Mouse (Mus musculus) limb, embryonic 15.5 days (tissue): ENCODE data around the gene Hdac7. TPM values are rescaled to one million over a fixed set of nuclear protein-coding genes. Genes with fewer than 3 reads are reported as not detected.

Experiments used
- ATAC-seq: fragments of 200-750 bp; cut with Nextera tagmentation; 2 replicates; pipeline ENCODE4 v1.8.0; 2017; ENCODE audit warnings: low read depth, moderate TSS enrichment; ENCODE audit not compliant: insufficient number of reproducible peaks, low FRiP score, low TSS enrichment
- H3K27ac ChIP-seq: fragments of 300-500 bp; sonication (generic); 2 replicates; pipeline ENCODE4 v1.5.1; 2015; ENCODE audit warnings: moderate library complexity, mild to moderate bottlenecking, inconsistent platforms
- H3K27me3 ChIP-seq: fragments of 300-500 bp; sonication (generic); 2 replicates; pipeline ENCODE4 v1.6.1; 2015; ENCODE audit warnings: inconsistent platforms
- H3K36me3 ChIP-seq: fragments of 300-500 bp; sonication (generic); 2 replicates; pipeline ENCODE4 v1.6.1; 2015; ENCODE audit warnings: inconsistent platforms
- H3K4me1 ChIP-seq: fragments of 300-500 bp; sonication (generic); 2 replicates; pipeline ENCODE4 v1.6.1; 2015; ENCODE audit warnings: inconsistent platforms
- H3K4me2 ChIP-seq: fragments of 300-500 bp; sonication (generic); 2 replicates; pipeline ENCODE4 v1.6.1; 2015; ENCODE audit warnings: mild to moderate bottlenecking, inconsistent platforms
- H3K4me3 ChIP-seq: fragments of 300-500 bp; sonication (generic); 2 replicates; pipeline ENCODE4 v1.5.1; 2015; ENCODE audit warnings: mild to moderate bottlenecking, inconsistent platforms
- H3K9ac ChIP-seq: fragments of 300-500 bp; sonication (generic); 2 replicates; pipeline ENCODE4 v1.6.1; 2015; ENCODE audit warnings: inconsistent platforms
- H3K9me3 ChIP-seq: fragments of 300-500 bp; sonication (generic); 2 replicates; pipeline ENCODE4 v1.6.1; 2016; ENCODE audit warnings: inconsistent platforms
- WGBS: fragments of 180-500 bp; shearing (Covaris S2); methylation state at CpG from one replicate; pipeline ENCODE4 v1.1.7; 2015; 5-methylcytosine and 5-hydroxymethylcytosine counted together
- polyA plus RNA-seq: library from polyadenylated mRNA; unstranded; fragments of >200 nt; fragmentation: Nextera tagmentation; extraction: Ambion mirVana; gene quantifications from 2 replicates; pipeline ENCODE4 v1.2.1, GENCODE M21; 2015

Gene Hdac7
- polyA plus RNA-seq, 1 experiment from 2014 or later, result 34.1 TPM

DNA sequence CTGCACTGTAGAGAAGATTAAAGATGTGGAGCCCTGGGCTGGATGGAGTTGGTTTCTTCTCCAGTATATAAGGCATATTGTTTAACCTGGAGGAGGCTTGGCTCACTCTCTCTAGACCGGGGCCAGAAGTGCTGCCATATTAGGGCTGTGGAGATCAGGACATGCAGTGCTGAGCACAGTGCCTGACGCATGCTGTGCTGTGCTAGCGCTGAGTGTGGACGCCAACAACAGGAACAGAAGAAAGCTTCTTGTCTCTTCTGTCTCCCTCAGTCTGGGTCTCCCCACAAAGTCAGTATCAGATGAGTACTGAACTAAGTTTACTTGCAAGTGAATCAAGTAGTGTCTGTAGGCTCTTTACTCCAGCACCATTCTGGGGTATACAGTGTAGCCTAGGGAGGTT, 4.8 kb downstream of the Hdac7 start:
- 82% methylated on average over 4 of the region's 4 CpGs for WGBS
- ATAC-seq, result no peak

DNA sequence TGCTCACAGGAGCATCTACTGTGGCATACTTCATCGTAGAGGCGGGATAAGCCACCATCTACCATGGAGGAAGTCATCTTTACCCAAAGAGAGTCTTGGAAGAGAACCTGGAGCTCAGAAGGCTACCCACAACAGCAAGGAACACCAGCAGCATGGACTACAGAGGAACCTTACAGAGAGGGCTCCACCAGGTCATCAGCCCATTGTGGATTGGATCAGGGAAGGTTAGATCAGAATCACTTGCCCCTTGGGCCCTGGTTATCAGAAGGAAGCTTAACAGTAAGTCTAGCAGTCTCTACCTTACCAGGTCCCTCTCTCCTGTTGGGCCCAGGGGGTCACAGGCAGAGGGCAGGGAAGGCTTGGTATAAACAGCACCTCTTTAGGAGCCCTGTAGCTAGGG, 5.3 kb downstream of the Hdac7 start:
- no peak for ATAC-seq
- 96% methylated on average over 2 of the region's 2 CpGs for WGBS

More for the DNA sequence above, 4.8 kb downstream of the Hdac7 start:
- no peaks in the 10 kb centered on the region for H3K27me3 ChIP-seq
- no peak overlapping the region for H3K9ac ChIP-seq
- H3K4me2 ChIP-seq, result no peak overlapping the region
- H3K27ac ChIP-seq, result peak overlapping the region; percentile 71
- peaks cover 47% of the 10 kb centered on the region for H3K4me1 ChIP-seq
- H3K4me3 ChIP-seq, result no peak overlapping the region
- no peaks in the 10 kb centered on the region for H3K36me3 ChIP-seq
- H3K9me3 ChIP-seq, result no peaks in the 10 kb centered on the region

DNA sequence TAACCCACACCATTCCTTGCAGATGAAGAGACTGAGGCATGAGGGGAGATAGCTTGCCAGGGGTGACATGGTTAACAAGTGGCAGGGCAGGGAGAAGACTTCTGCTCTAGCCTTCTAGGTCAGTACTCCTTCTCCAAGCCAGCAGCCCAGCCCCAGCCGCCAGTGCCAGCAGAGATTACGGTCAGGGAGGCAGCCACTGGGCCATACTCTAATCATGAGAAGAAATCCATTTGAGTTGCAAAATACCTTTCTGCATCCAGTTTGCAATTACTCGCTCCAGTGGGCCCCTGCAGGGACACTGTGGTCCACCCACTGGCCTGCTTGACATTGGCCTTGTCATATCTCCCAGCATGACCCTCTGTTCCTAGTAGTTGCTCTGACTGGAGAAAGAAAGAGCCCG, 5.9 kb downstream of the Hdac7 start:
- peak overlapping the region; percentile 74; the same call in 1 of the 2 replicates for H3K27ac ChIP-seq
- no peaks in the 10 kb centered on the region for H3K27me3 ChIP-seq
- H3K4me1 ChIP-seq, result peaks cover 47% of the 10 kb centered on the region
- H3K4me3 ChIP-seq, result no peak overlapping the region
- WGBS, result 70% methylated on average over 4 of the region's 4 CpGs
- no peaks in the 10 kb centered on the region for H3K36me3 ChIP-seq
- H3K4me2 ChIP-seq, result no peak overlapping the region
- H3K9ac ChIP-seq, result no peak overlapping the region
- H3K9me3 ChIP-seq, result no peaks in the 10 kb centered on the region
- ATAC-seq, result no peak

More for the DNA sequence above, 5.3 kb downstream of the Hdac7 start:
- Histone ChIP-seq H3K4me2 (no peak overlapping the region), H3K36me3 (no peaks in the 10 kb centered on the region), H3K27ac (peak overlapping the region; percentile 71), H3K4me1 (peaks cover 47% of the 10 kb centered on the region), H3K27me3 (no peaks in the 10 kb centered on the region), H3K9me3 (no peaks in the 10 kb centered on the region), H3K9ac (no peak overlapping the region), H3K4me3 (no peak overlapping the region)

DNA sequence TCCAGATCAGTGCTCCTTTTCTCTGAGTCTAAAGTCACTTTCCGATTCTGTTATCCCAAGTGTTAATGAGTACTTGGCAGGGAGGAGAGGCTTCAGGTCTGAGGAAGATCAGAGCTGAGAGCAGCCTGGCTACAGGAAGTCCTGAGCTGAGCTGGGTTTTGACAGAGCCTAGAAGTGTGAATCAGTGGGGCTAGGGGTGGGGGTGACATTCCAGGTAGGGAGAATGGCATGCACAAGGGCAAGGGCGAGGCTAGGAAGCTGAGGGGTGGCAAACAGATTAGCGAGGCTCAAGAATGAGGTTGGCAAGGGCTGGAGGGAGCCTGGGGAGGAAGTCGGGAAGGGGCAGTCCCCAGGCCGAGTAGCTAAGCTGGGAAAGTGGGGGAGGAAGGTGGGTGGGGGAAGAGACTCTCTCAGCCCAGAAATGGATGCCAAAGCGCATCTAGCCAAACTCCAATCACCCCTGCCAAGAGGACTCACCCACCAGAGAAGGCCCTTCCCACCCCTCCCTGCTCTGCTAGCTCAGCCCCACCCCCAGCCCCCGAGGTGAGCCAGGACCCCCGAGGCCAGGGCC, 6.7 kb downstream of the Hdac7 start:
- no peaks in the 10 kb centered on the region for H3K9me3 ChIP-seq
- H3K4me1 ChIP-seq, result peaks cover 49% of the 10 kb centered on the region
- H3K9ac ChIP-seq, result no peak overlapping the region
- ATAC-seq, result no peak
- no peaks in the 10 kb centered on the region for H3K36me3 ChIP-seq
- peak overlapping the region; percentile 74 for H3K27ac ChIP-seq
- no peaks in the 10 kb centered on the region for H3K27me3 ChIP-seq
- no peak overlapping the region for H3K4me3 ChIP-seq
- WGBS, result 11% methylated on average over 8 of the region's 8 CpGs
- H3K4me2 ChIP-seq, result 0 out of 2 replicates have a peak overlapping the region, but pooled peaks have one; percentile 10

DNA sequence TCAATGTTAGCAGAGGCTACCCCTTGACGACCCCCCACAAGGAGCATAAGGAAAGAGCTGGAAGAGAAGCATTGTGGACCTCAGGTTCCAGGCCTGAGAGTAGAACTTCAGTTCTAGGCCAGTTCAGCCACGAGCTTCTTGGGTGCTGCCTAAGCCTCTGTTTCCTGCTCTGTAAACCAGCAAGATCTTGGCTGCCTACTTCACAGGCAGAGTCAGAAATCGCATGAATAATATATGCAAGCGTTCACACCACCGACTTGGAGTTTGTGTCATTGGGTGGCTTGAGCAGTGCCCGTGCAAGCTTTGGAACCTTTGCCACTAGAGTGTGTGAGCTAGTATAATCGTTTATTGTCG, 7.4 kb downstream of the Hdac7 start:
- ATAC-seq, result no peak
- no peak overlapping the region for H3K9ac ChIP-seq
- H3K27me3 ChIP-seq, result no peaks in the 10 kb centered on the region
- no peaks in the 10 kb centered on the region for H3K9me3 ChIP-seq
- H3K36me3 ChIP-seq, result no peaks in the 10 kb centered on the region
- H3K27ac ChIP-seq, result peak overlapping the region; percentile 38; the same call in 1 of the 2 replicates
- H3K4me3 ChIP-seq, result no peak overlapping the region
- H3K4me1 ChIP-seq, result peaks cover 56% of the 10 kb centered on the region
- H3K4me2 ChIP-seq, result no peak overlapping the region
- 59% methylated on average over 8 of the region's 8 CpGs for WGBS

DNA sequence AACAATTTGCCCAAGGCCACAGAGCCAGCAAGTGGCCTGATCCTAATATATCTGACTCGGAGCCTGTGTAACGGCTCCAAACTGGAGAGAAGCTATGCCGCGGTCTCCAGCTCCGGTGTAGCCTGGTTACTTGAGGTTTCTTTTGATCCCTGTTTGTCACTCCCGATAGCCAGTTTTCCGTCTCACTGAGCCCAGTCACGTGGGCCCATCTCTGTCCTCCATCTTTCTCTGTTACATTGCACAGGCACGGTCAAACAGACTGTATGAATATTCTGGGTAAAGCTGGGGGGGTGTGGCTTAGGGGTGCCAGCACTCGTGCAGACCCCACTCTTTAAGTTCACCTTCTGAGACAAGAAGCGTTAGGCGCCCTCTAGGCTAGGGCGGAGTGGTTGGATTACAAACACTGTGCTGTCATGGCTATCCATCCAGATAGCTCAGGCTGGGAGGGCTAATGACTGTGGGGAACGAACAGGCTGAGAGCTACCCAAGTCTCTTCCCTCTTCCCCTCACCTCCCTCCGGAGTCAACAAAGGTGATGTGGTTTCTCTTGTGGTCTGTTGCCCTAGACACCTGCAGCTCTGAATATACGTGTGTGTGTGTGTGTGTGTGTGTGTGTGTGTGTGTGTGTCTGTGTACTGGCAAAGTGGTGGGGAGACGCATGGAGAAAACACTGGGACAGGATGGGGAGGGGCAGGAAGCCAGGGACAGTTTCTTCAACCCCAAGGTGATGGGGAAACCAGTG, 8.0 kb downstream of the Hdac7 start:
- Histone ChIP-seq H3K36me3 (no peaks in the 10 kb centered on the region), H3K4me2 (no peak overlapping the region), H3K9me3 (no peaks in the 10 kb centered on the region), H3K27me3 (no peaks in the 10 kb centered on the region), H3K9ac (no peak overlapping the region), H3K4me3 (no peak overlapping the region), H3K27ac (peak overlapping the region; percentile 38; the same call in 1 of the 2 replicates), H3K4me1 (peaks cover 58% of the 10 kb centered on the region)
- WGBS, result 51% methylated on average over 17 of the region's 17 CpGs
- no peak for ATAC-seq

DNA sequence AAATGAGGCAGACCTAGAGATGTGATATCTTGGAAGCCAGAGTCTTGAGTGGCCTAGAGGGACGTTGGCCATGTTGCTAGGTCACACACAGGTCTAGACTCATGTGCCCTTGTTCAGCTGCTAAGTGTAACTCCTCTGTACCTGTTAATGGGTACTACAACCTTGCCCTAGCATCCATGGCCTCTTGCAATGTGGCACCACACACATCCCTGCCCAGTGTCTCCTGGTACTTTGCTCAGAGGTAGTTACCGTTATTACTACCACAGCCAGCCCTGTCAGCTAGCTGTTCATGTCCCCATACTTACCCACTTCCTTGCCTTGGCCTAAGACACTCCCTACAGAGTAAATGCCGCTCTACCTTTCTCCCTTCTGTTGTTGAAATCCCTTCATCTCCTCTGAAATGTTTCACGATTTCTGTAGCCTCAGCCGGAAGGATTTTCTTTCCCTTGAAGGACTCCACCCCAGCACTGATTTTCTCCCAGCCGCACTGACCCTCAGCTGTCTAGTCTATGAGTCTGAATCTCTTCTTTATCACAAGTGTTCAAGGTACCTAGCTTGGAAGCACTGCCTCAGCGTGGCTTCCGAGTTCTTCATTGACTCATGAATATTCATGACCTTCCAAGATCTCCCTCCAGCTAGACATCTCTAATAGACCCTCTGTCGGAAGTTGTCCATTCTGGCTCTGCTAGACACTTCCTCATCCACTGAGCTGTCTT, 11.4 kb downstream of the Hdac7 start:
- Histone ChIP-seq H3K4me3 (no peak overlapping the region), H3K27ac (peak overlapping the region; percentile 98), H3K9ac (no peak overlapping the region), H3K4me1 (peaks cover 61% of the 10 kb centered on the region), H3K4me2 (no peak overlapping the region), H3K27me3 (no peaks in the 10 kb centered on the region), H3K36me3 (no peaks in the 10 kb centered on the region), H3K9me3 (no peaks in the 10 kb centered on the region)
- ATAC-seq, result no peak
- WGBS, result 70% methylated on average over 9 of the region's 9 CpGs

DNA sequence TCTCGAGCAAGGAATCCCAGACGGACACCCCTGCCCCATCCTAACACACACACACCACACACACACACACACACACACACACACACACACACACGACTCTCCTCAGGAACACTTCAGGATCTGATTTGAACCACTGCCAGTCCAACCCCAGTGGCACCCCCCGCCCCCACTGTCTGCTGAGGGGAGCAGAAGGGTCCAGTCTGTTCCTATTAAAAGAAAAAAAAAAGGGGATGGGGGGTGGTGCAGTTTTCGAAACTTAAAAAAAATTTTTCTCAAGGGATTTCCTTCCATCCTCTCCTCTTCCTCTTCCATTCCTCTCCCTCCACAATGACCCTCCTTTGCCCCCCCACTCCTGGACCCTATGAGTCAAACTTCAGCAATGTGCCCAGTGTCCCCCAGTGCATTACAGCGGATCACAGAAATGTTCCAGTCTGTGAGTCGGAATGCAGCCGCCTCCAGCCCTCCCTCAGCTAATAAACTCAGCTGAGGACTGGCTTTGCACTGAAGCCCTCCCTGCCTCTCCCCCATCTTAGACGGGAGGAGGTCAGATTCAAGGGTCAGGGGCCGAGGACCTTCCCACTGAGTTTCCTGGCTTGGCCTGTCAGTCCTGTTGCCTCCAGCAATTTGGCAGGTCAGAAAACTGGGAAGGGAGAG, 12.2 kb downstream of the Hdac7 start:
- Histone ChIP-seq H3K27ac (peak overlapping the region; percentile 98), H3K4me3 (peak overlapping the region; percentile 80), H3K36me3 (no peaks in the 10 kb centered on the region), H3K9me3 (no peaks in the 10 kb centered on the region), H3K4me2 (peak overlapping the region; percentile 75), H3K9ac (peak overlapping the region; percentile 92), H3K4me1 (peaks cover 58% of the 10 kb centered on the region), H3K27me3 (no peaks in the 10 kb centered on the region)
- WGBS, result 6% methylated on average over 10 of the region's 10 CpGs
- no peak for ATAC-seq

DNA sequence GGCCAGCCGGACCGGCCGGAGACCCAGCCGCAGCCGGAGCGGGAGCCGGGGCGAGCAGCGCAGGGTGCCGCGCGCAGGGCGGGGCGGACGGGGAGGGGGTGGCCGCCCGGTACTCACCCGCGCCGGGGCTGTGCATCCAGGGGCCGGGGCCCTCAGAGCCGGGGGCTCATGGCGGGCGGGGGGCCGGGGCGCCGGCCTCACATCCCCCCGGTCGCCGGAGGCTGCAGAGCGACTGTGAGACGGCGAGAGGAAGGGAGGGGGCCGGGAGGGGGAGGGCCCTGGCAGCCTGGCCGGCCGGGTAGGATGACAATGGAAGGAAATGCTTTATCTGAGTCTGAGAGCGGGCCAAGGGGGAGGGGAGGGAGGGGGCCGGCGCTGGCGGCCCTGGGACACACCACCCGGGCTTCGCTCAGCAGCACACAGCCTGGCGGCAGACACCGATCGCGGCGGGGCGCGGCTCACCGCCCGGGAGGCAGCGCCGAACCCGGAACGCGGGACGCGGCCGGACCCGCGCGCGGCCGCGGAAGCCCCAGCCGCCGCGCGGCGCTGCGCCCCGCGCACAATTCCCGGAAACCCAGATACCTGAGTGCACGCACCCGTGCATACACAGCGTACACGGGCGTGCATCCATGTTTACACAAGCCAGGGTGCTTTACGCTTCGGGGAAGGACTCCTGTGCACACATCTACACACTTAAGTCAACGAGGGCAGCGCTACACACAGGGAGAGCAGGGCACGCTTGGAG, 12.9 kb downstream of the Hdac7 start:
- Histone ChIP-seq H3K4me2 (peak overlapping the region; percentile 75), H3K27ac (peak overlapping the region; percentile 98), H3K9ac (peak overlapping the region; percentile 92), H3K27me3 (no peaks in the 10 kb centered on the region), H3K36me3 (0 out of 2 replicates have a peak, but pooled peaks cover under 1% of the 10 kb centered on the region), H3K9me3 (no peaks in the 10 kb centered on the region), H3K4me3 (peak overlapping the region; percentile 80), H3K4me1 (peaks cover 57% of the 10 kb centered on the region)
- 1% methylated on average over 74 of the region's 84 CpGs for WGBS
- peak; percentile 78 for ATAC-seq

DNA sequence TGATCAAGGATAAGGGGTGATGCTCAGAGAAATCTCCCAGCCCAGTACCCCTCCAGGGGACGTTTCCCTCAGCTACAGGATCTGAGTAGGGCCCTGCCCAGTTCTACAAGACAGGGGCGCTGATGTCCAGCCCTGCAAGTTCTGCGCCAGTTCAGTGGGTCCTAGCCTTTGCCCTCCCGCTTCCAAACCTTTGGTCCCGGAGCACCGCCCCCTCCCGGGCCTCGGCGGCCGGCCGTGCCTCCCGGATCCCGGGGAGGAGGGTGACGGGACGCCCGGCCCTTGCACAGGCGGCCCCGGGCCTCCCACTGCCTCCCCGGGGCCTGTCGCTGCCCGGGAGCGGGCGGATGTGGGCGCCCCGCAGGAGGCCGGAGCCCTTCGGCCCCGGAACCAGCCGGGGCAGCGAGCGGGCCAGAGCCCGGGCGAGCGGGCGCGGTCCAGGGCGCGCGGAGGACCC, 13.5 kb downstream of the Hdac7 start:
- whole genome bisulfite sequencing, result 0% methylated on average over 35 of the region's 39 CpGs
- ATAC-seq, result 0 out of 2 replicates have a peak, but pooled peaks have one; percentile 6
- Histone ChIP-seq H3K27ac (peak overlapping the region; percentile 98), H3K9me3 (no peaks in the 10 kb centered on the region), H3K9ac (peak overlapping the region; percentile 92), H3K4me2 (peak overlapping the region; percentile 75), H3K36me3 (0 out of 2 replicates have a peak, but pooled peaks cover 2% of the 10 kb centered on the region), H3K27me3 (no peaks in the 10 kb centered on the region), H3K4me3 (peak overlapping the region; percentile 80), H3K4me1 (peaks cover 58% of the 10 kb centered on the region)

DNA sequence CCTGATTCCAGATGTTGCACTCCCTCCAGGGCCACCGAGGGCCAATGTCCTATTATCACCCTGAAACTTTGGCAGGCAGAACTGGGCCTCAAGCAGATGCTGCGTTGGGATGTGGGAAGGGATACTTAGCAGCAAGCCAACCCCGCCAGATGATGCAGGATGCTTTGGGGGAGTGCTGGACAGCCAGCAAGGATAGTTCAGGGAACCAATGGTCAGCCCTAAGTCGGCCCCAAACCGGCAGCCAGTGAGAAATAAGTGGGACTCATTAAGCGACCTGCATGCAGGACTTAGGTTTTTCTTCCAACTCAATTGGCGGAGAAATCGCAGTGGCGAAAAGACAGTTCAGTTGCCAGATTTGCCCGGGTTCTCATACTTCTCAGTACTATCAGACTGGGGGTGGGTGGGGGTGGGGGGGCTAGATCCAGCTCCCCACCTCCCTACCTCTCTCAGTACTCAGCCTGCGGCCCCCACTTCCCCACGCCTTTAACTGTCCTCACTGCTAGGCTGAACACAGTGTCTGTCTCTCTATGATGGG, 14.0 kb downstream of the Hdac7 start:
- Histone ChIP-seq H3K9me3 (no peaks in the 10 kb centered on the region), H3K27ac (peak overlapping the region; percentile 98), H3K36me3 (0 out of 2 replicates have a peak, but pooled peaks cover 2% of the 10 kb centered on the region), H3K27me3 (no peaks in the 10 kb centered on the region), H3K4me3 (peak overlapping the region; percentile 80), H3K4me2 (peak overlapping the region; percentile 75), H3K9ac (peak overlapping the region; percentile 92), H3K4me1 (peaks cover 63% of the 10 kb centered on the region)
- ATAC-seq, result no peak
- 13% methylated on average over 12 of the region's 12 CpGs for WGBS
